ENCODE assay signal across 17 mouse cellular contexts in genomic region chr16:17137355-17137754, GRCm38 (mm10). TPM values are rescaled to one million over a fixed set of nuclear protein-coding genes. Genes with fewer than 3 reads are reported as not detected.
"Had no signal": no experiment of that assay in that cellular context is flagged by ENCODE, and none has a peak within 500 bp of the region (broad histone marks: within the 10 kb centered on the region; RNA-seq: fewer than 3 reads in every experiment).

No protein-coding gene starts in this region.

- DNase-seq: gastrocnemius, adult 2 months; gastrocnemius, postnatal 10 days; gastrocnemius, postnatal 25 days; heart, adult 18-20 months; heart, postnatal 10 days; heart, postnatal 4 days; kidney, adult 18-20 months; kidney, adult 8-10 months; kidney, postnatal 10 days; kidney, postnatal 25 days; kidney, postnatal 4 days; layer of hippocampus, adult 9-11 months; layer of hippocampus, postnatal 36 days; liver; liver, embryonic 13.5 days had no signal

RNA-seq across cellular contexts. Expression of gene 2610318N02Rik, which starts 12.4 kb away (rescaled TPM):
- total RNA-seq: gastrocnemius, adult 2 months; gastrocnemius, postnatal 25 days; heart, adult 18-20 months; heart, adult 8-10 months; heart, postnatal 25 days had no signal
